Mouse (Mus musculus) limb, embryonic 14.5 days (tissue): Measurements from ENCODE around the gene Abi3. TPM values are rescaled to one million over a fixed set of nuclear protein-coding genes. Genes with fewer than 3 reads are reported as not detected.
A peak's percentile ranks its signal among the peaks of the same experiment; 100 is the strongest.

Experiments
- ATAC-seq: fragments of 200-750 bp; cut with Nextera tagmentation; 2 replicates; pipeline ENCODE4 v1.8.0; 2017; ENCODE audit warnings: low read depth, moderate number of reproducible peaks, moderate TSS enrichment; ENCODE audit not compliant: low FRiP score
- DNase-seq: peaks from one replicate; pipeline ENCODE4 v3.0.0-alpha.2; 2015; ENCODE audit warnings: low spot score
- H3K27ac ChIP-seq: fragments of 300-500 bp; sonication (generic); replicated peaks from 2 replicates; pipeline ENCODE4 v1.5.1; 2014; ENCODE audit warnings: low read depth, mild to moderate bottlenecking, low read length, moderate library complexity, mixed read lengths
- H3K27me3 ChIP-seq: fragments of 300-500 bp; sonication (generic); 2 replicates; pipeline ENCODE4 v1.6.1; 2014; ENCODE audit warnings: low read length, mixed read lengths; ENCODE audit not compliant: control insufficient read depth, insufficient read depth
- H3K36me3 ChIP-seq: fragments of 300-500 bp; sonication (generic); 2 replicates; pipeline ENCODE4 v1.6.1; 2014; ENCODE audit warnings: mild to moderate bottlenecking, low read length, moderate library complexity, mixed read lengths; ENCODE audit not compliant: control insufficient read depth, insufficient read depth
- H3K4me1 ChIP-seq: fragments of 300-500 bp; sonication (generic); 2 replicates; pipeline ENCODE4 v1.6.1; 2014; ENCODE audit warnings: antibody characterized with exemption, low read length, mixed read lengths; ENCODE audit not compliant: control insufficient read depth, insufficient read depth
- H3K4me2 ChIP-seq: fragments of 300-500 bp; sonication (generic); replicated peaks from 2 replicates; pipeline ENCODE4 v1.6.1; 2014; ENCODE audit warnings: low read depth, mild to moderate bottlenecking, low read length, moderate library complexity; ENCODE audit not compliant: severe bottlenecking
- H3K4me3 ChIP-seq: fragments of 300-500 bp; sonication (generic); replicated peaks from 2 replicates; pipeline ENCODE4 v1.5.1; 2014; ENCODE audit warnings: low read length
- H3K9ac ChIP-seq: fragments of 300-500 bp; sonication (generic); 2 replicates; pipeline ENCODE4 v1.6.1; 2014; ENCODE audit warnings: mild to moderate bottlenecking, low read depth, low read length, moderate library complexity; ENCODE audit not compliant: severe bottlenecking
- H3K9me3 ChIP-seq: fragments of 300-500 bp; sonication (generic); 2 replicates; pipeline ENCODE4 v1.6.1; 2016; ENCODE audit warnings: low read length; ENCODE audit not compliant: control insufficient read depth
- POLR2A ChIP-seq: fragments of 200-500 bp; IDR thresholded peaks from 2 replicates; pipeline ENCODE4 v1.8.0; 2012; ENCODE audit warnings: inconsistent platforms, mild to moderate bottlenecking, moderate library complexity, borderline replicate concordance; ENCODE audit not compliant: insufficient read depth, insufficient read length; ENCODE audit errors: extremely low read depth
- WGBS: fragments of 180-500 bp; shearing (Covaris S2); extraction: QIAGEN DNeasy Blood & Tissue Kit; methylation state at CpG from one replicate; pipeline ENCODE4 v1.1.7; 2014; 5-methylcytosine and 5-hydroxymethylcytosine counted together
- polyA plus RNA-seq, 2 experiments: library from polyadenylated mRNA; depleted of rRNA in 1 of 2; stranded (reverse) in 1 of 2; unstranded in 1 of 2; fragments of >200 nt; fragmentation: Nextera tagmentation in 1 of 2; extraction: Ambion mirVana in 1 of 2; gene quantifications; 2 replicates each; pipeline versions ENCODE4 v1.2.1 to v1.2.3; 2012 to 2014

Gene Abi3
- polyA plus RNA-seq, 2 experiments: 5.5 to 7.8 TPM

DNA sequence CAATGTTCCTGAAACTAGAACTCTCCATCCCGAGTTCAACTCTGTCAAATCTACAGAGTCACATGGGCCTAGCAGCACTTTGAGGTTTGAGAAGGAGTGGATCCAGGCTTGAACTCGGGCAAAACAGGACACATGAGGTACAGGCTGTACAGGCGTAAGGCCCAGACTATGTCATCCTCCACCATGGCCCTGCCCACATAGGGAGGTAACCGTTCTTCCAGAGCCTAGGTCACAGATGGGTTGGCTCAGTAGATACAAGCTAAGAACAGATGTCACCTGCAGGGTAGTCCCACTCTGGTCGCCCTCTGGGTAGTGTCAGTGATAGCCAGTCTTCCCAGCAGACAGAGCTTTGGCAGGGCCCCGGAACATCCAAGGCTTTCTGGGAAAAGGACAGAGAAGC lies 55.8 kb downstream of the Abi3 start:
- TF ChIP-seq POLR2A: no peak

GRCm38 (mm10) chr11:95785675-95786074 lies 56.6 kb downstream of the Abi3 start:
- Histone ChIP-seq H3K9ac (no peak overlapping the region), H3K4me3 (no peak overlapping the region), H3K4me1 (no peaks in the 10 kb centered on the region), H3K36me3 (no peaks in the 10 kb centered on the region), H3K27me3 (no peaks in the 10 kb centered on the region), H3K4me2 (no peak overlapping the region), H3K9me3 (no peaks in the 10 kb centered on the region), H3K27ac (no peak overlapping the region)
- ATAC-seq (no peak), DNase-seq (no peak)
- WGBS: 91% methylated on average over 4 of the region's 4 CpGs
- TF ChIP-seq POLR2A: no peak

More for the DNA sequence above, 55.8 kb downstream of the Abi3 start:
- H3K9ac ChIP-seq: no peak overlapping the region
- WGBS: 90% methylated on average over 6 of the region's 6 CpGs
- DNase-seq (no peak), ATAC-seq (no peak)
- H3K36me3 ChIP-seq: no peaks in the 10 kb centered on the region
- H3K27me3 ChIP-seq: no peaks in the 10 kb centered on the region
- no peaks in the 10 kb centered on the region for H3K9me3 ChIP-seq
- no peak overlapping the region for H3K4me3 ChIP-seq
- no peak overlapping the region for H3K4me2 ChIP-seq
- H3K27ac ChIP-seq: no peak overlapping the region
- no peaks in the 10 kb centered on the region for H3K4me1 ChIP-seq

DNA sequence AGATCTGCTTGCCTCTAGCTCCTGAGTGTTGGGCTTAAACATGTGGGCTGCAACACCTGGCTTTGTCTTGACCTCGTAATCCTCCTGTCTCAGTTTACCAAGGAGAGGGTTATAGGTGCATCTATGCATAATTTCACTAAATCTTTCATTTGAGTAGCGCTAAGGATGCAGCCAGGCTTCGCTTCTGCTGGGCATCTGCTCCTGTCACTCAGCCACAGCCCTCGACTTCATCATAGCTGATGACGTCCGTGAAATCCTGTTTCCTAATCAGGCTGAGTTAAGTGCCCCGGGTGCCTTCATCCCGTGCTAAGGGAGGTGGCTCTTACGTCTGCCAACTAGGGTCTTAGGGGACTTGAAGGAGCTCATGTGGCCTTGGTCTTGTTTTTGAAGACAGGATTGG lies 58.3 kb downstream of the Abi3 start:
- ATAC-seq (no peak), DNase-seq (peak; percentile 15)
- no peak overlapping the region for H3K4me3 ChIP-seq
- no peaks in the 10 kb centered on the region for H3K4me1 ChIP-seq
- 82% methylated on average over 9 of the region's 9 CpGs for WGBS
- no peak overlapping the region for H3K9ac ChIP-seq
- H3K27ac ChIP-seq: no peak overlapping the region
- no peaks in the 10 kb centered on the region for H3K36me3 ChIP-seq
- TF ChIP-seq POLR2A: no peak
- H3K9me3 ChIP-seq: no peaks in the 10 kb centered on the region
- no peaks in the 10 kb centered on the region for H3K27me3 ChIP-seq
- H3K4me2 ChIP-seq: no peak overlapping the region

DNA sequence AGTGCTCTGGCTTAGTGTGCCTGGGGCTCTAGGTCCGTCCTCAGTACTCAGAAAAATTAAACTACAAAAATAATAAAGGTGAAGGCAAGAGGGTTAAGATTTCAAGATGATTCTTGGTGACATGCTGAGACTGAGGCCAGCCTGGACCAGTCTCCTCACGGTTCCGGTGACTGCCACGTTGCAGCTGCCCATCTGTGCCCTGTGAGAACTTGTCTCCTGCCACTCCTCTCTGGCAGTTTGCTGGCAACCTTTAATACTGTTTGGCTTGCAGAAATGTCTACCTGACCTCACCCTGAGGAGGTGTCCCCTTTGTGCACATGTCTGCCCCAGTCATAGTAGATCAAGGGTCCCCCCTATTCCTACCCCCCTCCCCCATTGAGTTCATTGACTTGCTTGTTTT lies 58.8 kb downstream of the Abi3 start:
- DNase-seq: no peak
- ATAC-seq: no peak
- Histone ChIP-seq H3K27me3 (no peaks in the 10 kb centered on the region), H3K4me3 (no peak overlapping the region), H3K9me3 (no peaks in the 10 kb centered on the region), H3K36me3 (no peaks in the 10 kb centered on the region), H3K27ac (no peak overlapping the region), H3K9ac (no peak overlapping the region), H3K4me2 (no peak overlapping the region), H3K4me1 (no peaks in the 10 kb centered on the region)
- 80% methylated on average over 4 of the region's 4 CpGs for WGBS
- no peak for TF ChIP-seq POLR2A

- H3K9ac ChIP-seq: no peak overlapping the region
- 82% methylated on average over 11 of the region's 11 CpGs for WGBS
- TF ChIP-seq POLR2A: no peak
- H3K4me2 ChIP-seq: no peak overlapping the region
- DNase-seq (no peak), ATAC-seq (no peak)
- no peak overlapping the region for H3K4me3 ChIP-seq
- no peak overlapping the region for H3K27ac ChIP-seq
- H3K27me3 ChIP-seq: no peaks in the 10 kb centered on the region
- H3K4me1 ChIP-seq: no peaks in the 10 kb centered on the region
- no peaks in the 10 kb centered on the region for H3K36me3 ChIP-seq
- no peaks in the 10 kb centered on the region for H3K9me3 ChIP-seq
Observed at GRCm38 (mm10) chr11:95781557-95781956, 60.7 kb downstream of the Abi3 start.

DNA sequence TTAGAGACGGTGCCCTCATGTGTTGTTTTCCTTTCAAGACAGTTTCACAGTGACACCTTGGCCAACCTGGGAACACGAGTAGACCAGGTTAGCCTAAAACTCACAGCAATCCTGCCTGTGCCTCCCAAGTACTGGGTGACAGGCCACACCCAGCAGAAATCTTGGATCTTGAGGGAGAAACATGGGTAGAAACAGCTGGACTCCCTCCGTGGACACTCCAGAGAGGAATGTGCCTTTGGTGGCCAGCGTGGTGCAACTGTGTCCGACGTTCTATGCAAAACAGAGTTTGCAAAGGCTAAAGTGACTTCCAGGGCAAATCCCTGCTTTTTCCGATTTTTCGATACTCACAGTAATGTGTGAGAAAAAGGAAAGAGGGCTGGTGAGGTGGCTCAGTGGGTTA lies 61.8 kb downstream of the Abi3 start:
- TF ChIP-seq POLR2A: no peak
- H3K9ac ChIP-seq: no peak overlapping the region
- H3K4me1 ChIP-seq: no peaks in the 10 kb centered on the region
- no peak overlapping the region for H3K4me2 ChIP-seq
- 91% methylated on average over 8 of the region's 8 CpGs for WGBS
- H3K27me3 ChIP-seq: no peaks in the 10 kb centered on the region
- ATAC-seq (no peak), DNase-seq (no peak)
- H3K9me3 ChIP-seq: no peaks in the 10 kb centered on the region
- no peak overlapping the region for H3K4me3 ChIP-seq
- peaks cover 6% of the 10 kb centered on the region; the same call in 1 of the 2 replicates for H3K36me3 ChIP-seq
- H3K27ac ChIP-seq: no peak overlapping the region

Other genes with a start within 250 kb of the Abi3 start
- 209 and 309 TPM in 2 replicates for gene Phb, start 175.5 kb downstream of the Abi3 start, polyA plus RNA-seq (2012; rRNA removed)
- 226 and 227 TPM in 2 replicates for gene Phb, start 175.5 kb downstream of the Abi3 start, polyA plus RNA-seq (2014; fragmentation: Nextera tagmentation; extraction: Ambion mirVana)
- 25.3 and 31.2 TPM in 2 replicates for gene Zfp652, start 129.8 kb downstream of the Abi3 start, polyA plus RNA-seq (2012; rRNA removed)
- gene Zfp652, start 129.8 kb downstream of the Abi3 start, polyA plus RNA-seq (2014; fragmentation: Nextera tagmentation; extraction: Ambion mirVana): 13.3 and 13.8 TPM in 2 replicates
- 0.34 and 0.46 TPM in 2 replicates for gene B130006D01Rik, start 118.9 kb downstream of the Abi3 start, polyA plus RNA-seq (2012; rRNA removed)
- 1.6 and 2.2 TPM in 2 replicates for gene B130006D01Rik, start 118.9 kb downstream of the Abi3 start, polyA plus RNA-seq (2014; fragmentation: Nextera tagmentation; extraction: Ambion mirVana)
- gene Phospho1, start 18.0 kb downstream of the Abi3 start, polyA plus RNA-seq (2012; rRNA removed): 35.5 and 59.3 TPM in 2 replicates
- 2.4 and 2.5 TPM in 2 replicates for gene Phospho1, start 18.0 kb downstream of the Abi3 start, polyA plus RNA-seq (2014; fragmentation: Nextera tagmentation; extraction: Ambion mirVana)
- gene Gngt2, start 5.3 kb downstream of the Abi3 start, polyA plus RNA-seq (2012; rRNA removed): 5.1 and 10.0 TPM in 2 replicates
- 12.4 and 14.0 TPM in 2 replicates for gene Gngt2, start 5.3 kb downstream of the Abi3 start, polyA plus RNA-seq (2014; fragmentation: Nextera tagmentation; extraction: Ambion mirVana)
- 0.04 TPM in 1 of 2 replicates, not detected in the other for gene B4galnt2, start 72.4 kb upstream of the Abi3 start, polyA plus RNA-seq (2012; rRNA removed)
- gene B4galnt2, start 72.4 kb upstream of the Abi3 start, polyA plus RNA-seq (2014; fragmentation: Nextera tagmentation; extraction: Ambion mirVana): not detected in 2 replicates
- 22.4 and 22.8 TPM in 2 replicates for gene Igf2bp1, start 163.5 kb upstream of the Abi3 start, polyA plus RNA-seq (2012; rRNA removed)
- 26.7 and 35.7 TPM in 2 replicates for gene Igf2bp1, start 163.5 kb upstream of the Abi3 start, polyA plus RNA-seq (2014; fragmentation: Nextera tagmentation; extraction: Ambion mirVana)
- 0.18 TPM in 1 of 2 replicates, not detected in the other for gene Gip, start 182.1 kb upstream of the Abi3 start, polyA plus RNA-seq (2012; rRNA removed)
- not detected in 2 replicates for gene Gip, start 182.1 kb upstream of the Abi3 start, polyA plus RNA-seq (2014; fragmentation: Nextera tagmentation; extraction: Ambion mirVana)
- 30.5 and 41.6 TPM in 2 replicates for gene Snf8, start 192.4 kb upstream of the Abi3 start, polyA plus RNA-seq (2012; rRNA removed)
- gene Snf8, start 192.4 kb upstream of the Abi3 start, polyA plus RNA-seq (2014; fragmentation: Nextera tagmentation; extraction: Ambion mirVana): 39.4 and 40.0 TPM in 2 replicates
- 68.9 and 72.6 TPM in 2 replicates for gene Ube2z, start 222.9 kb upstream of the Abi3 start, polyA plus RNA-seq (2012; rRNA removed)
- gene Ube2z, start 222.9 kb upstream of the Abi3 start, polyA plus RNA-seq (2014; fragmentation: Nextera tagmentation; extraction: Ambion mirVana): 40.9 and 41.3 TPM in 2 replicates
- gene Atp5g1, start 233.2 kb upstream of the Abi3 start, polyA plus RNA-seq (2012; rRNA removed): 265 and 369 TPM in 2 replicates
- 678 and 741 TPM in 2 replicates for gene Atp5g1, start 233.2 kb upstream of the Abi3 start, polyA plus RNA-seq (2014; fragmentation: Nextera tagmentation; extraction: Ambion mirVana)